Mouse (Mus musculus) cortical plate, adult 2 months (tissue): Measurements from ENCODE around the gene Rsph3a.
"Not testable (repeated sequence)": the region's sequence is repeated elsewhere in the genome, so short reads cannot be mapped to it uniquely, and the experiment has no call there.

Source experiments
- CTCF ChIP-seq: fragments of 200-500 bp; IDR thresholded peaks from 2 replicates; pipeline ENCODE4 v1.5.1; 2011; ENCODE audit warnings: mild to moderate bottlenecking, control low read depth, low read length; ENCODE audit not compliant: insufficient read depth; ENCODE audit errors: extremely low read depth
- POLR2A ChIP-seq: fragments of 200-500 bp; IDR thresholded peaks from 2 replicates; pipeline ENCODE4 v1.6.1; 2011; ENCODE audit warnings: mild to moderate bottlenecking, low read length, control low read depth; ENCODE audit not compliant: insufficient read depth; ENCODE audit errors: extremely low read depth

DNA sequence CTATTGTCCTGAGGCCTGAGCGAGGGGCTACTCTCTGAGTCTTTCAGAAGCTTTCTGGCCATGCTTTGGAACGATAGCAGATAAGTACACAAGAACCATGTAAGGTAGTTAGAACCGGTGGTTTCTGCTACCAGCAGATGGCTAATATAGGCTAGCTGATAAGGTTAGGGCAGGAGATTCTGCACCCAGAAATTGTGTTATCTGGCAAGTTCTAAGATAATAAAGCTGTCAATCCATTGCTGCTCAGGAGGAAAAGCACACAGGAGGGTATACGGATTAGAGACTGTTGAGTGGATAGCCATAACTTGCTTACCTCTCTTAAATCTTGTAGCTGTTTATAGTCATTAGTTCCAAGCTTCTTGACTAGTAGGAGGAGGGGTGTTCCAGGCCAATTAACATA is 17.9 kb downstream of the Rsph3a start:
- not testable (repeated sequence) for TF ChIP-seq CTCF, POLR2A
